Mouse (Mus musculus): ENCODE data around the gene Kdm5a. TPM values are rescaled to one million over a fixed set of nuclear protein-coding genes. Genes with fewer than 3 reads are reported as not detected.

Kdm5a gene
- polyA plus RNA-seq, 1 experiment from 2014 or later: 15.1 TPM

GRCm38 (mm10) chr6:120464406-120464939, 100.5 kb downstream of the Kdm5a start:
- Histone ChIP-seq H3K4me2 (ENCODE audit: low read depth, low read length) (peak overlapping the region; percentile 98), H3K36me3 (ENCODE audit: control insufficient read depth, insufficient read depth) (no peaks in the 10 kb centered on the region), H3K9me3 (replicated peaks; ENCODE audit: control insufficient read depth, low read length) (no peaks in the 10 kb centered on the region), H3K27ac (ENCODE audit: low read length) (no peak overlapping the region; the same call in 1 of the 2 replicates), H3K9ac (ENCODE audit: low read depth, low read length) (peak overlapping the region; percentile 85), H3K4me3 (ENCODE audit: low read depth, low read length) (peak overlapping the region; percentile 76), H3K27me3 (ENCODE audit: control insufficient read depth, insufficient read depth, low read depth, low read length) (peaks cover 10% of the 10 kb centered on the region), H3K4me1 (ENCODE audit: control insufficient read depth, low read depth, low read length) (peaks cover 41% of the 10 kb centered on the region)
- 21% methylated on average over 9 of the region's 9 CpGs for WGBS (ENCODE audit: insufficient replicate concordance)
- ATAC-seq (ENCODE audit: low read depth): no peak

- Histone ChIP-seq H3K4me3 (ENCODE audit: low read depth, low read length) (no peak overlapping the region), H3K4me1 (ENCODE audit: control insufficient read depth, low read depth, low read length) (peaks cover 50% of the 10 kb centered on the region), H3K27ac (ENCODE audit: low read length) (no peak overlapping the region), H3K36me3 (ENCODE audit: control insufficient read depth, insufficient read depth) (no peaks in the 10 kb centered on the region), H3K27me3 (ENCODE audit: control insufficient read depth, insufficient read depth, low read depth, low read length) (peaks cover 10% of the 10 kb centered on the region), H3K9me3 (replicated peaks; ENCODE audit: control insufficient read depth, low read length) (no peaks in the 10 kb centered on the region), H3K9ac (ENCODE audit: low read depth, low read length) (no peak overlapping the region), H3K4me2 (ENCODE audit: low read depth, low read length) (no peak overlapping the region)
- WGBS (ENCODE audit: insufficient replicate concordance): 25% methylated on average over 4 of the region's 4 CpGs
- ATAC-seq (ENCODE audit: low read depth): no peak
Observed at GRCm38 (mm10) chr6:120465393-120465792, 101.5 kb downstream of the Kdm5a start.

GRCm38 (mm10) chr6:120466609-120467329, 102.8 kb downstream of the Kdm5a start:
- H3K4me2 ChIP-seq (ENCODE audit: low read depth, low read length): peak overlapping the region; percentile 41
- no peaks in the 10 kb centered on the region for H3K36me3 ChIP-seq (ENCODE audit: control insufficient read depth, insufficient read depth)
- H3K27ac ChIP-seq (ENCODE audit: low read length): peak overlapping the region; percentile 60
- ATAC-seq (ENCODE audit: low read depth): no peak
- no peak overlapping the region for H3K4me3 ChIP-seq (ENCODE audit: low read depth, low read length)
- no peak overlapping the region for H3K9ac ChIP-seq (ENCODE audit: low read depth, low read length)
- peaks cover 52% of the 10 kb centered on the region for H3K4me1 ChIP-seq (ENCODE audit: control insufficient read depth, low read depth, low read length)
- H3K9me3 ChIP-seq (replicated peaks; ENCODE audit: control insufficient read depth, low read length): no peaks in the 10 kb centered on the region
- WGBS (ENCODE audit: insufficient replicate concordance): 18% methylated on average over 10 of the region's 10 CpGs
- H3K27me3 ChIP-seq (ENCODE audit: control insufficient read depth, insufficient read depth, low read depth, low read length): peaks cover 5% of the 10 kb centered on the region; the same call in 1 of the 2 replicates

- no peak overlapping the region for H3K4me2 ChIP-seq (ENCODE audit: low read depth, low read length)
- H3K4me3 ChIP-seq (ENCODE audit: low read depth, low read length): no peak overlapping the region
- H3K36me3 ChIP-seq (ENCODE audit: control insufficient read depth, insufficient read depth): no peaks in the 10 kb centered on the region
- no peaks in the 10 kb centered on the region for H3K27me3 ChIP-seq (ENCODE audit: control insufficient read depth, insufficient read depth, low read depth, low read length)
- no peak overlapping the region for H3K9ac ChIP-seq (ENCODE audit: low read depth, low read length)
- ATAC-seq (ENCODE audit: low read depth): no peak
- H3K9me3 ChIP-seq (replicated peaks; ENCODE audit: control insufficient read depth, low read length): no peaks in the 10 kb centered on the region
- peaks cover 59% of the 10 kb centered on the region for H3K4me1 ChIP-seq (ENCODE audit: control insufficient read depth, low read depth, low read length)
- H3K27ac ChIP-seq (ENCODE audit: low read length): no peak overlapping the region
- 75% methylated on average over 4 of the region's 4 CpGs for WGBS (ENCODE audit: insufficient replicate concordance)
Observed at GRCm38 (mm10) chr6:120468259-120468658, 104.3 kb downstream of the Kdm5a start.

- WGBS (ENCODE audit: insufficient replicate concordance): 54% methylated on average over 3 of the region's 3 CpGs
- Histone ChIP-seq H3K27ac (ENCODE audit: low read length) (no peak overlapping the region), H3K4me1 (ENCODE audit: control insufficient read depth, low read depth, low read length) (peaks cover 60% of the 10 kb centered on the region), H3K4me2 (ENCODE audit: low read depth, low read length) (no peak overlapping the region), H3K9me3 (replicated peaks; ENCODE audit: control insufficient read depth, low read length) (no peaks in the 10 kb centered on the region), H3K36me3 (ENCODE audit: control insufficient read depth, insufficient read depth) (no peaks in the 10 kb centered on the region; the same call in 1 of the 2 replicates), H3K4me3 (ENCODE audit: low read depth, low read length) (no peak overlapping the region), H3K27me3 (ENCODE audit: control insufficient read depth, insufficient read depth, low read depth, low read length) (no peaks in the 10 kb centered on the region), H3K9ac (ENCODE audit: low read depth, low read length) (no peak overlapping the region; the same call in 1 of the 2 replicates)
- ATAC-seq (ENCODE audit: low read depth): no peak
Observed at GRCm38 (mm10) chr6:120469268-120469667, 105.3 kb downstream of the Kdm5a start.

GRCm38 (mm10) chr6:120469770-120470169, 105.8 kb downstream of the Kdm5a start:
- ATAC-seq (ENCODE audit: low read depth): no peak
- Histone ChIP-seq H3K36me3 (ENCODE audit: control insufficient read depth, insufficient read depth) (no peaks in the 10 kb centered on the region; the same call in 1 of the 2 replicates), H3K27ac (ENCODE audit: low read length) (peak overlapping the region; percentile 58; the same call in 1 of the 2 replicates), H3K9me3 (replicated peaks; ENCODE audit: control insufficient read depth, low read length) (no peaks in the 10 kb centered on the region), H3K4me2 (ENCODE audit: low read depth, low read length) (no peak overlapping the region; the same call in 1 of the 2 replicates), H3K4me3 (ENCODE audit: low read depth, low read length) (no peak overlapping the region), H3K9ac (ENCODE audit: low read depth, low read length) (no peak overlapping the region; the same call in 1 of the 2 replicates), H3K27me3 (ENCODE audit: control insufficient read depth, insufficient read depth, low read depth, low read length) (no peaks in the 10 kb centered on the region), H3K4me1 (ENCODE audit: control insufficient read depth, low read depth, low read length) (peaks cover 58% of the 10 kb centered on the region)

- no peak overlapping the region for H3K4me3 ChIP-seq (ENCODE audit: low read depth, low read length)
- H3K36me3 ChIP-seq (ENCODE audit: control insufficient read depth, insufficient read depth): peaks cover 2% of the 10 kb centered on the region; the same call in 1 of the 2 replicates
- H3K4me1 ChIP-seq (ENCODE audit: control insufficient read depth, low read depth, low read length): peaks cover 53% of the 10 kb centered on the region
- no peak for ATAC-seq (ENCODE audit: low read depth)
- 40% methylated on average over 1 of the region's 1 CpGs for WGBS (ENCODE audit: insufficient replicate concordance)
- no peak overlapping the region for H3K9ac ChIP-seq (ENCODE audit: low read depth, low read length)
- peak overlapping the region; percentile 58; the same call in 1 of the 2 replicates for H3K27ac ChIP-seq (ENCODE audit: low read length)
- H3K27me3 ChIP-seq (ENCODE audit: control insufficient read depth, insufficient read depth, low read depth, low read length): no peaks in the 10 kb centered on the region
- H3K9me3 ChIP-seq (replicated peaks; ENCODE audit: control insufficient read depth, low read length): no peaks in the 10 kb centered on the region
- H3K4me2 ChIP-seq (ENCODE audit: low read depth, low read length): peak overlapping the region; percentile 8; the same call in 1 of the 2 replicates
Observed at GRCm38 (mm10) chr6:120470666-120471065, 106.7 kb downstream of the Kdm5a start.

- H3K9me3 ChIP-seq (replicated peaks; ENCODE audit: control insufficient read depth, low read length): no peaks in the 10 kb centered on the region
- no peaks in the 10 kb centered on the region for H3K27me3 ChIP-seq (ENCODE audit: control insufficient read depth, insufficient read depth, low read depth, low read length)
- peak overlapping the region; percentile 35 for H3K27ac ChIP-seq (ENCODE audit: low read length)
- peaks cover 44% of the 10 kb centered on the region for H3K4me1 ChIP-seq (ENCODE audit: control insufficient read depth, low read depth, low read length)
- no peak overlapping the region; the same call in 1 of the 2 replicates for H3K4me3 ChIP-seq (ENCODE audit: low read depth, low read length)
- H3K4me2 ChIP-seq (ENCODE audit: low read depth, low read length): peak overlapping the region; percentile 19; the same call in 1 of the 2 replicates
- 19% methylated on average over 5 of the region's 5 CpGs for WGBS (ENCODE audit: insufficient replicate concordance)
- peak overlapping the region; percentile 3; the same call in 1 of the 2 replicates for H3K9ac ChIP-seq (ENCODE audit: low read depth, low read length)
- no peak for ATAC-seq (ENCODE audit: low read depth)
- H3K36me3 ChIP-seq (ENCODE audit: control insufficient read depth, insufficient read depth): peaks cover 4% of the 10 kb centered on the region; the same call in 1 of the 2 replicates
Observed at GRCm38 (mm10) chr6:120471991-120472441, 108.1 kb downstream of the Kdm5a start.

Measured in liver, embryonic 16.5 days (tissue).